Mouse (Mus musculus) heart, postnatal 14 days (tissue): Measurements from ENCODE around the gene Mff. TPM values are rescaled to one million over a fixed set of nuclear protein-coding genes. Genes with fewer than 3 reads are reported as not detected.

Experiments used
- DNase-seq, 2 experiments: peaks; one replicate each; pipeline ENCODE4 v3.0.0; 2021 to 2022
- intact Hi-C: fragments of 180-260 bp; cut with DNase I; formaldehyde crosslinking; loops from one replicate; pipeline ENCODE4 v1.15.1; 2025
- total RNA-seq, 2 experiments: library from RNA; stranded (reverse); gene quantifications; 2 replicates each; pipeline ENCODE4 v1.2.3; 2021

Mff gene
- total RNA-seq, 2 experiments from 2014 or later = 183 to 184 TPM

DNA sequence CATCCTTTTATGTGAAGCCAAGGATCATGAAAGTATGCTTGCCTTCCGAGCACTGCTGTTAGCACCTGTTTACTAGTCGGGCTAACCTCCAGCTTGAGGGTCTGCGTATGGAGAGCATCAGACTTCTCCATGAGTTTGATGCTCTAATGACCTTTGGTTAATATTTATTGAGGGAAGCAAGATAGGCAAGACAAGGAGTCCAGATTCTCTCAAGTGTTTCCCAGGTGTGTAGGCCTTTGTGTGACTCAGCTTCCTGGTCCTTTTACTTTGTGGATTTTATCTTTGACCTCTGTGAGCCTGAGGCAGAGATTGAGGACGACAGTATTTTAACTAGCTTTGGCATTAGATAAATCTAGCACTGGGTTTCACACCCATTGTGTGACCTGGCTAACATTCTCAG, 42.0 kb downstream of the Mff start:
- intact Hi-C loops = no loop called here

DNA sequence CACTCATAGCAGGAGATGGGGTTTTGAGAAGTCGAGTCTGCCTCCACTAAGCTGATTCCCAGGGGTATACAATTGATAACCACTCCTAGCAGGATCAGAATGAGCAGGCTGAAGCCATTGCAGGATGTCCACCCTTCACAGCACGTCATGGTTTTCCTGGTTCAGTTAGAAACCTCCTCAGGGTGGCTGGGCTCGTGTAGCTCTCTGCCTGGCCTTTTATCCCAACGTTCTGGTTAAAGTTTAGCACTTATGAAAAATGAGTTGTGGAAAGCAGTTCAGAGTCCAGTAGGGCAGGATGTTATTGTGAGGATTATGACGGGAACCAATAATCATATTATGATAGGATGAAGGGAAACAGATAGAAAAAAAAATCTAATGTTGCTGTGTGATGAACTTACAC, 43.6 kb downstream of the Mff start, which contains the start of gene Tm4sf20:
Tm4sf20 (minus strand) TSS at position 193 of the 400 bp plus-strand sequence.
- intact Hi-C loops = no loop called here

More for the DNA sequence above, 42.0 kb downstream of the Mff start:
- no peak for DNase-seq

DNA sequence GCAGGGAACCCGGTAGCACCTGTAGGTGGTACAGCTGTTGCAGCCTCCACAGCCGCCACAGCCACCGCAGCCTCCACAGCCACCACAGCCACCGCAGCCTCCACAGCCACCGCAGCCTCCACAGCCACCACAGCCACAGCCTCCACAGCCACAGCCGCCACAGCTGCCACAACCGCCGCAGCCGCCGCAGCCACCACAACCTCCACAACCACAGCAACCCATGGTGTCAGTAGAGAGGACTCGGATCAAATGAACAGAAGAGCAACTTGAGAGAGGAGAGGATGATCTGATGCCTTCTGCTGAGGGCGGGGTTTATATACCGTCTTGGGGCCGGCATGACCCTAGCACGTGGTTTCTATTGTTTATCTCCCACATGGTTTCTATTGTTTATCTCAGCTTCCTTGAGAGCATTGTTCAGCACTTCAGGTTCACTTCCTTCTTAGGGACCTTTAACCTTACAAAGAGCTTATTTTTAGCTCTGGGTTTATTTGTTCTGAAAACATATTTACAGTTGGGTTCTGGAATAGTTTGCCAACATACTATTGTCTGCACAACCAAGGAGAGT, 46.4 kb downstream of the Mff start, which contains the start of gene Gm47791:
Gm47791 (minus strand) TSS at position 222 of the 565 bp plus-strand sequence.
- intact Hi-C loops = no loop called here

More for the DNA sequence above, 43.6 kb downstream of the Mff start, which contains the start of gene Tm4sf20:
- no peak for DNase-seq

DNA sequence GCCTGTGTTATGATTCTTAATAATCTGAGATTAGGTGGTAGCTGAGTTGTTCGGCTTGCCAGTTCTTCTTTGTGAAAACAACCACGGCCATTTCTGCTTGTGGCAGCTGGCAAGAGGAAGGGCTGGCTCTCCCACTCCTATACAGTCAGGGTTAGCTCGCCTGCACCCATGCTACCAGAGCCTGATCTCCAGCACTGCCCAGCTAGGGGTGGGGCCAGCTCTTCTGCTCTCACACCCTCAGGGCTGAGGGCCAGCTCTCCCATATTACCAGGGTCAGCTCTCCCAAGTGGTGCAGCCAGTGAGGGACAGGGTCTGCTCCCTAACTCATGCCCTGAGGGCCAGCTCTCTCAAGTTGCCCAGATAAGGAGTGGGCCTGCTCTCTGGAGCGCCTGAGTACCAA, 47.7 kb downstream of the Mff start:
- intact Hi-C loops = no loop called here
- DNase-seq = no peak

More for the DNA sequence above, 46.4 kb downstream of the Mff start, which contains the start of gene Gm47791:
- DNase-seq = no peak

DNA sequence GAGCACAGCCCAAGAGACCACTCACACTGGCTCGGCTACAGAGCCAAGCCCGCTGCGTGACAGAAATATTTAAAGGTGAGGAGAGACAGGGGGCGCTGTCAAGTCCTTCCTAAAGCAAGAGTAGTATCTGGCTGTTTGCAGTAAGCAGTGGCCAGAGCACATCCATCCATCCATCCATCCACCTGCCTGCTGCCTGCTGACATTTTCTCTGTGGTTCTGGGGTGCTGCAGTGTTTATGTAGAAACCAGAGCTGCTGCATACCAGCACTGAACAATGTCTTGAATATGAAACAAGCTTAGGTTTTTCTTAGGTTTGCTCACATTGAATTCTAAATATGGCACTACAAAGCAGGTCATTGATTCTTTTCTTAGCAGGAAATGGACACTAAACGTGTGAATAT, 48.5 kb downstream of the Mff start:
- no peak for DNase-seq
- intact Hi-C loops = no loop called here

DNA sequence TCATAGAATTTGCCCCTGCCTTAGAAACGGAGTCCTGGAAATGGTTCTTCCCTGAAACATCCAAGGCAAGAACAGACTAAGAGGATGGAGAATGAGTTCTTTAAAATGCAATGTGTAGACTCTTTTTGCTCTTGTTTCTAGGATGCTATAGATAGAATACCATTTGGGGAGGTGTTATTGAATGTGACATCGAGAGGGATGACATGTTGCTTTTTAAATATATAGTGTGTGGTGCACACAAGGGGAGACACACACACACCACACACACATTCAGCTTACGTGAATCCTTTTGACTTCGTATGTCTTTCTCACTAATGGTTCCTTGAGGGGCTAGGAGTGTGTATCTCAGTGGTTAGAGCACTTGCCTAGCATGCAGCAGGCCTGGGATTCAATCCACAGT, 50.6 kb downstream of the Mff start:
- DNase-seq = no peak
- intact Hi-C loops = no loop called here

DNA sequence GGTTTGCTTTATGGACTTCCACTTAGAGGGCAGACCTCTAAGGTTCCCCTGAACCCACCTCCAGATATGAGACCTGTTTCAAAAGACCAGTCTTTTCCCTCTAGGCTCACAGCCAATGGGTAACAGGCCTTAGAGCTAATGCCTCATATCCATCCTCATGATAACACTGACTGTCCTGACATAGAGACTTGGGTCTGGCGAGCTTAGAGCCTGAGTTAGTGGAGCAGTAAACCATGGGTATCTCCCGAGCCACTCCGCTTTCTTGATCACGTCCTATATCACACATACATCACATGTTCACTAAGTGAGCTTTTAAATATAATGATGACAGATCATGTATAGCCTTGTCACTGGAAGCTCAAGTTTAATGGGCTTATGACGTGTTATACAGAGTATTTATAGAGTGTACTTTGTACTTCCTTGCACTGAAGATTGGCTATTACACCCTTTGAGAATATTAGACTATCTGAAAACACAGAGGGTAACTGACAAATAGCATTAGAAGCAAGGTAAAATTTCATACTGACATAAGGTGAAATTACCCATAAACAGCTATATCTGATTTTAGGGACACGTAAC, 54.8 kb downstream of the Mff start:
- DNase-seq = no peak
- intact Hi-C loops = no loop called here

DNA sequence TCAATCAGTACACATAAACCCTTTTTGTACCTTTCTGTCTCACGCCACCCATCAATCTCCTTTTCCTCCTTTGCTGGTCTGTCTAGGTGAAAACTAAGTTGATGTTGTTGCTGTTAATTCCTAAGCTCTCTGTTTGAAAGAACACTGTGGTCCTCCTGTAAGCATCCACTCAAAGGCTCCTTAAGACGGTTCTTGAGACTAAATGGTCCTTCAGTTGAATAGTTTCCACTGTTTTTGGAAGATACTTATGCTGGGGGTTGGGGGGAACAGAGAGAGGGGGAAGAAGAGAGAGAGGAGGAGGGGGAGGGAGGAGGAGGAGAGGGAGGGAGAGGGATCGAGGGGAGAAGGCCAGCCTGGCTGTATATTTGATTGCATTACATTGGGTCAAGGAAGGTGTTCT, 58.9 kb downstream of the Mff start:
- intact Hi-C loops = loop anchor here (10.0 kb wide), 1 partner anchor 931 kb away; no protein-coding TSS in a partner anchor
- DNase-seq = no peak

DNA sequence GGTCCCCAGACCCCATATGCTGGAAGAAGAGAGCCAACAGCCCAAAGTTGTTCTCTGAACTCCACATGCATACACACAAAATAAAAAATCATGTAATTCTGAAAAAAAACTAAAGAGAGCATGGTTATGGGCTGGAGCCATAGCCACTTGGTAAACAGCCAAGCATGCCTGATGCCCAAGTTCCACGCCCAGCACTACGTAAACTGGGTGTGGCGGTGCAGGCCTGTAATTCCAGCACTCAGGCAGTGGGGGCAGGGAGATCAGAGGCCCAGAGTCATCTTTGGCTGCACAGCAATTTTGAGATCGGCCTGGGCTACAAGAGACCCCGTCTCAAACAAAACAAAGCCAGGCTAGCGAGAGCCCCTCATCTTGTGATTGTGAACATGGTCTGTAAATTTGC, 60.9 kb downstream of the Mff start:
- intact Hi-C loops = loop anchor here (10.0 kb wide), 1 partner anchor 929 kb away; no protein-coding TSS in a partner anchor
- DNase-seq = peak in 1 of 2 experiments; percentile 16

DNA sequence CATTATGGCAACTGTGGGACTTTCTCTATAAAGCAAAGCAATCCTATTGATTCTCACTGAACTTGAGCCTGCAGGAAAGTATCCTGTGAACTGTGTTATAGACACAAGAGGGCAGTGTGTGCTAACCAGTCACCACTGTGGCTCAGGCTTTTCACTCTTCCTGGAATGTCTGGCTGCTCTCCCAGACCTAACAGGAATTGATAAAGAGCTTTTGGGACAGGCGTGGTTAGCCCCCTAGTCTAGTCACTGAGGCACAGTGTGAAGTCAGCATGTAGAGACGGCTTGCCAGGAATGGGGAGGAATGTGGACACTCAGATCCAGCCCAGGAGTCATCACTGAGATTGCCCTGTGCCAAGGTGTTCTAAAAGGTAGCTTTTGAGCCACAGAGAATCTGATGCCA, 62.7 kb downstream of the Mff start:
- intact Hi-C loops = loop anchor here (1.0 to 10.0 kb wide), 5 partner anchors 51 to 927 kb away; partner anchors contain the start of genes Agfg1 and Mff
- DNase-seq = peak; percentile 62 to 80

DNA sequence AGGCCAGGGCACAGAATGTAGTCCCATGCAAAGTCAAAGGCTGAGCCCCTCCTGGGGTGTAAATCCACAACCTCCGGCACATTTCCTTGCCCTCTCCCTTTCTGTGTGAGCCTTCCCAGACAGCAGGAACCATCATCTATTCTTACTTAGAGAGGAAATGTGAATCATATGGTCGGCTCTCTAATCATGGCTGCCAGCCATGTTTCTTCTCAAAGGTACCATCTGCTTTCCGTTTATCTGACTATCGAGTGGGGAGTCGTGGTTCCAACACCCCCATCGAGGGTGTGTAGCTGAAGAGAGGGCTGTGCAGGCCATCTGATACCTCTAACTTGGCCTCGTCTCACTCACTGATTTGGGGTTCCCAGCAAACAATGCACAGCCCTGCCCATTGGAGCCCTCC, 63.4 kb downstream of the Mff start:
- intact Hi-C loops = loop anchor here (10.0 kb wide), 1 partner anchor 927 kb away; no protein-coding TSS in a partner anchor

DNA sequence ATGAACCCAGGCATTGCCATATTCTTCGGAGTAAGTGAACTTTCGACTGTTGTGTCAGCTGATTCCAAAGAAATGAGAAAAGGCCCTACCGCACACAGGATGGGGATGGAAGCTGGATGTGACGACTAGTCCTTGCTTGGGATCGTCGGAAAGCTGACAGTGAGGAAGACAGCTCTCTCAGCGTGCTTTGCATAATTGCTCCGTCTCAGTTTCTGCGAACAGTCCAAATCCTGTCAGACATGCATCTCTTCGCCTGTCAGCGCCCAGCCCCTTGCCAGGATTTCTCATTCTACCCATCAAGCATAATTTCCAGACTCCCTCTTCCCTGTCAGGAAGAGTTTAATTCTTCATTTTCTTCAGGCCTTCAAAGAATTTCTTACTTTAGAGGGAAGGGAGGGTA, 66.4 kb downstream of the Mff start:
- intact Hi-C loops = no loop called here

More for the DNA sequence above, 63.4 kb downstream of the Mff start:
- DNase-seq = no peak

DNA sequence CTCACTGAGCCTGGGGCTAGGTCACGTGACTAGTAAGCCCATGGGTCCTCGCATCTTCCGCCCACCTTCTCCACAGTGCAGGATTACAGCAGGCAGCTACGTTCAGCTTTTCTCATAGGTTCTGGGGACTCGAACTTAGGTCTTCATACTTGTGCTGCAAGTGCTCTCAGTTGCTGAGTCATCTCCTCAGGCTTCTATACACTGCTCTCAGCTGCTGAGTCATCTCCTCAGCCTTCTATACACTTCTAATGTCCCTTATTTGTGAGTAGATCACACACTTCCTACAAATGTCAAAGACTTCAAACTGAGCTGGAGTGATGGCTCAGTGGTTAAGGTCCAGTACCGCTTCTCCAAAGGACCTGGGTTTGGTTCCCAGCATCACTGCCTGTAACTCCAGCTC, 67.5 kb downstream of the Mff start:
- no peak for DNase-seq
- intact Hi-C loops = no loop called here

More for the DNA sequence above, 66.4 kb downstream of the Mff start:
- DNase-seq = no peak

DNA sequence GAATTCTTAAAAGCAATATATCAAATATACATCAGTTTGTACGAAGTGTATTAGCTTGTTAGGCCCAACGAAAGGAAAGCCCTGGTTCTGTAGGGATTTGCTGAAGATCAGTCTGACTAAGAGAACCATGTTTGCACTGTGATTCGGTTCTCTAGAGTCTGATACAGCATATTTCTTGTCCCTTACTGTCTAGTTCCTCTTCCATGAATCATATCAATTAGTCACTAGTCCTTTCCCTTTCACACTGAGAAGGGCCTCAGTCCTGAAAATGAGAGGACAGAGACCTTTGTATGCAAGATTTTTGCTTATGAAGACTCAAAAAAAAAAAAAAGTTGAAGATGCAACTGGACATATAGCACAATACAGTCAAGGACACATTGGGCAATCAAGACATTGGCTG, 68.4 kb downstream of the Mff start:
- intact Hi-C loops = no loop called here
- DNase-seq = no peak

DNA sequence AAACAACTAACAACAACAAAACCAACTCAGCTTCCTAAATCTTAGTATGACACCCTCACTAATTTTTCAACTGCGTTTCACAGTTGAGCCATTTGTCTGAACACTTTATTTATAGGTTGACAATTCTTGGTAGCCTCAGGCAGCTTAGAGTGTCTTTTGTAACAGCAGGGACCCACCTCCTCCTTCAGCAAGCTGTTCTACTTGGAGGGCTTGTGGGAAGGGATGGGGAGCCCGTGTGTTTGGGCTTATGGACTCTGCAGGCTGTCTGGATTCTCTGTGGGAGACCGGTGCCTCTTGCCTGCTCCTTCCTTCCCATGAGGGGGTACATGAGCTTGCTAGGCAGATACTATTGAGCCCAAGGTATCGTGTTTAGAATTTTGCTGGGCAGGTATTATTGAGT, 69.3 kb downstream of the Mff start:
- no peak for DNase-seq
- intact Hi-C loops = no loop called here

DNA sequence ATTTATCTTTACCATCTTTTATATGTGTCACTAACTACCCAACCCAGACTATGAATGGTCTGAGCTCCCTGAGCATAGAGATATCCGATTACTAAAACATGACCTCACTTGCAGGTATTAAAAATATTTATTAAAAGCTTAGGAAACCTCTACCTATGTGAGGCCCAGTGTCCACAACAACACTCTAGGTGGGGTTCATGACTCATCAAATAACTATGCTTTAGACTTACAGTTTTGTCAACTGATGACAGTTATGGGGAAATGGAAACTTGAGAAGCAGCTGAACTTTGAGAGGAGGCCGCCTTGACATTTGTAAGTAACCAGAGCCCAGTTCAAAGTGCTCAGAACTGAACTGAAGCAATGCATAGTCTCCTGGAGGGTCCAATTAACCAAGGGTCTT, 70.5 kb downstream of the Mff start:
- intact Hi-C loops = no loop called here
- DNase-seq = no peak

DNA sequence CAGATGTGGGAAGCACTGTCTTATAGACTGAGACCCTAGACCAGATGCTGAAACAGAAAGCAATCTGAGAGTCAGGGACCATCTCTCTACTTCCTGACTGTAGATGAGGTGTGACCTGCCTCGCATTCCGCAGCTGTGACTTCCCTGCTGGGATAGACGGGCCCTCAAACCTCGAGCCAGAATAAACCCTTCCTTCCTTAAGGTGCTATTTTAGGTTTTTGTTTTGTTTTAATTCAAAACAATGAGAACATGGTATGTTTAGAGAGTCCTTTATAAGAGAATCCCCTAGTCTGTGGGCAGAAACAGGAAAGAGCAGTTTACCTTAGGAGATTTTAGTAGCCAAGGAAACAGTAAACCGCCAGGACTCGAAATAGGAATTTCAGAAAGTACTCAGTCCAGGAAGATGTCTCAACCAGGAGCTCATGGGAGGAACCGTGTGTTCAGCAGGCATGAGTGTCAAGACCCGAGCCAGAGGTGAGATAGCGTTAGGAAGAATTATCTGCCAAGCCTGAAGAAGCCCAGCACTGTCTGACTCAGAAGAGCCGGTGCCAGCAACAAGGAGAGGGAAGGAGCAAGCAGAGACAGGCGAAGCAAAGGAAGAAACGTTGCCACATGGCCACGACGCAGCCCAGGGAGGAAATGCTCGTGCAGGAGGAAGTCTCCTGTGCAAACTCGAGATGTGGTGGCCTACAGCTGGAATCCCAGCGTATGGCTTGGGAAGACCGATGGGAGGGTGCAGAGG, 71.2 kb downstream of the Mff start:
- DNase-seq = no peak

DNA sequence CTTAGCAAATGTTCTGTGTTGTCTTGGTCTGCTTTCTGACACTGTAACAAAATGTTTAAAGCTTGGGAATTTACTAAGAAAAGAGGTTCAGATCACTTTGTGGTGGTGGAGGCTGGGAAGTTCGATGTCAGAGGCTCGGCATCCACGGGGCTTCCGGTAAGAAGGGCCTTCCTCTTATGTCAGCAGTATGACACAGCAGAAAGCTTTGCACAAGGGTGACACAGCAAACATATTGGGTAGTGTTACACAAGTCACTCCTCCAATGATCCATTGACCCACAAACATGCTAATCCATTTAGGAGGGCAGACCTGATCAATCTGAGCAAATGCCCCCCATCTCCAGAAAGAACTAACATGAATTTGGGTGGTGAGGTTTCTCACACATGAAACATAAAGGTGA, 72.4 kb downstream of the Mff start:
- intact Hi-C loops = no loop called here
- no peak for DNase-seq

More for the DNA sequence above, 71.2 kb downstream of the Mff start:
- intact Hi-C loops = no loop called here

DNA sequence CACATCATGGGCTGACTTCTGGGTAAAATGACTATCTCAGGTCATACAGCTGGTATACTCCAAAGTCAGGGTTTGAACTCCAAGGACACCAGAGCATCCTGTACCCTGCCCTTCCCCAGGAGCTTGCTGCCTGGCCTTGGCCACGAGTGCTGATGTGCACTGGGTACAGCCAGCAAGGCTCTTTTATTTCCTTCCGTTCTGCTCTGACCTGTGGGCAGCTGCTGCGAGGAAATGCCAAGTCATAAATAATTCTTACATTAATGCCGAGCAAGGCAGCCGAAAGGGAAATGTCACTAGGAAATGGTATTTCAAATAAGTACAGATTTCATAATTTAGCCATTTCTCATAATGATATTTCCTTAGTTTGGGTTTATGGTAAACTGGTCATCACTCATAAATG, 73.6 kb downstream of the Mff start:
- DNase-seq = no peak
- intact Hi-C loops = no loop called here

DNA sequence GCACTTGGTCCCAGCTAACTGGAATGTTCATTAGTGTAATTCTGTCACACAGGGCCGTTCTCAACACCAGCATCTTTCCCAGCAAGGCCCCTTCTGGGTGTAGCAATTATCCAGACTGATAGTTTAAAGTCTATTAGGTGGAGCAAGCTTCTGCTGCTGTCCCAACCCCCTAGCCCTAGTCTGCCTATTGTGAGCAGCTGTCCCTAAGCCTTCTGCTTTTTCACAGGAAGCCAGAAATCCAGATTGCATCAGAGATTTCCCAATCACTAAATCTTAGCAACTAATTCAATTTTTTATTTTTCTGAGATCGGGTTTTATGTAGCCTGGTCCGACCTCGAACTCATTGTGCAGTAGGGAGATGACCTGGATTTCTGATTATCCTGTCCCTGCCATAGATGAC, 74.2 kb downstream of the Mff start:
- intact Hi-C loops = no loop called here
- DNase-seq = no peak

DNA sequence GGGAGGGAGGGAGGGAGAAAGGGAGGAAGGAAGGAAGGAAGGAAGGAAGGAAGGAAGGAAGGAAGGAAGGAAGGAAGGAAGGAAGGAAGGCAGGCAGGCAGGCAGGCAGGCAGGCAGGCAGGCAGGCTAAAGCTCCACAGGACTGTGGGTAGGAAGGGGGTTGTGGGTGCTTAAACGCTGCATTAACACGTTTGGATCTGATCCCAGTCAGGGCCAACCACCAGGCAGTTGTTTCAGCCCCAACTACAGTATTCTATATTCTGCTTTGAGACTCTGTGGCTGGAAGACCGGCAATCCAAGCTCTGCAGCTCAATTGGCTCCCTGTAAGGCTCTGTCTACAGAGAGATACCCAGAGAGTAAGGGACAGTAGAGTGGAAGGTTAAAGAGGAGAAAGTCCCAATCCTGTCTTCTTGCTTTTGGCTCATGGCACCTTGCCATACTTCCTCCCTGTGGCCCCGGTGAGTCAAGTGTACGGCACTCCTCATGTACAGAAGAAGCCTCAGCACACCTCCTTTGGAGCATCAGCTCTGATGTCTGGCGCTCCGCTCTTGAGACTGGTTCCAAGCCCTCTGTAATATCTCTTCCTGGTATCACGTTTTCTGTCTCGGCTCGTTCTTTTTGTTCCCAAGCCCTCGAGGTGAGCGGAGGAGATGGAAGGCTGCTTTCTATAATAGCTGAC, 76.6 kb downstream of the Mff start:
- no peak for DNase-seq
- intact Hi-C loops = no loop called here
